Mouse (Mus musculus) hindbrain, embryonic 11.5 days (tissue): ENCODE data around the gene Mgat5. TPM values are rescaled to one million over a fixed set of nuclear protein-coding genes. Genes with fewer than 3 reads are reported as not detected.
A peak's percentile ranks its signal among the peaks of the same experiment; 100 is the strongest.

ENCODE experiments used
- ATAC-seq: fragments of 200-750 bp; cut with Nextera tagmentation; 2 replicates; pipeline ENCODE4 v1.8.0; 2017; ENCODE audit warnings: mild to moderate bottlenecking, moderate TSS enrichment, moderate library complexity; ENCODE audit not compliant: low FRiP score
- DNase-seq: peaks from one replicate; pipeline ENCODE4 v3.0.0-alpha.2; 2015; ENCODE audit warnings: low spot score
- H3K27ac ChIP-seq: fragments of 300-500 bp; sonication (generic); 2 replicates; pipeline ENCODE4 v1.5.1; 2014; ENCODE audit warnings: mild to moderate bottlenecking, low read depth, low read length
- H3K27me3 ChIP-seq: fragments of 300-500 bp; sonication (generic); 2 replicates; pipeline ENCODE4 v1.6.1; 2014; ENCODE audit warnings: mild to moderate bottlenecking, low read length, moderate library complexity, mixed read lengths; ENCODE audit not compliant: control insufficient read depth, insufficient read depth
- H3K36me3 ChIP-seq: fragments of 300-500 bp; sonication (generic); 2 replicates; pipeline ENCODE4 v1.6.1; 2014; ENCODE audit warnings: mild to moderate bottlenecking, low read length, moderate library complexity, mixed read lengths; ENCODE audit not compliant: control insufficient read depth, insufficient read depth
- H3K4me1 ChIP-seq: fragments of 300-500 bp; sonication (generic); replicated peaks from 2 replicates; pipeline ENCODE4 v1.6.1; 2014; ENCODE audit warnings: low read length, mixed read lengths; ENCODE audit not compliant: control insufficient read depth, insufficient read depth
- H3K4me2 ChIP-seq: fragments of 300-500 bp; sonication (generic); replicated peaks from 2 replicates; pipeline ENCODE4 v1.6.1; 2014; ENCODE audit warnings: mild to moderate bottlenecking, low read depth, low read length
- H3K4me3 ChIP-seq: fragments of 300-500 bp; sonication (generic); 2 replicates; pipeline ENCODE4 v1.5.1; 2014; ENCODE audit warnings: low read depth, low read length
- H3K9ac ChIP-seq: fragments of 300-500 bp; sonication (generic); 2 replicates; pipeline ENCODE4 v1.6.1; 2014; ENCODE audit warnings: low read depth, low read length
- H3K9me3 ChIP-seq: fragments of 300-500 bp; sonication (generic); 2 replicates; pipeline ENCODE4 v1.6.1; 2016; ENCODE audit warnings: low read length; ENCODE audit not compliant: control insufficient read depth
- WGBS: fragments of 180-500 bp; shearing (Covaris S2); extraction: QIAGEN DNeasy Blood & Tissue Kit; methylation state at CpG from one replicate; pipeline ENCODE4 v1.1.7; 2014; 5-methylcytosine and 5-hydroxymethylcytosine counted together
- polyA plus RNA-seq: library from polyadenylated mRNA; unstranded; fragments of >200 nt; fragmentation: Nextera tagmentation; extraction: Ambion mirVana; gene quantifications from 2 replicates; pipeline ENCODE4 v1.2.1, GENCODE M21; 2014

Gene Mgat5
- polyA plus RNA-seq, 1 experiment from 2014 or later: 11.5 TPM

GRCm38 (mm10) chr1:127396569-127397349 is 191.9 kb downstream of the Mgat5 start:
- Histone ChIP-seq H3K9ac (no peak overlapping the region), H3K27ac (no peak overlapping the region), H3K9me3 (no peaks in the 10 kb centered on the region), H3K4me3 (no peak overlapping the region), H3K27me3 (no peaks in the 10 kb centered on the region), H3K36me3 (no peaks in the 10 kb centered on the region), H3K4me2 (no peak overlapping the region), H3K4me1 (no peaks in the 10 kb centered on the region; the same call in 1 of the 2 replicates)
- WGBS: 79% methylated on average over 12 of the region's 12 CpGs
- no peak for DNase-seq
- no peak for ATAC-seq

GRCm38 (mm10) chr1:127397396-127397795 is 192.6 kb downstream of the Mgat5 start:
- ATAC-seq (no peak), DNase-seq (no peak)
- H3K4me1 ChIP-seq: no peaks in the 10 kb centered on the region; the same call in 1 of the 2 replicates
- no peak overlapping the region for H3K9ac ChIP-seq
- no peaks in the 10 kb centered on the region for H3K9me3 ChIP-seq
- 77% methylated on average over 13 of the region's 13 CpGs for WGBS
- H3K27me3 ChIP-seq: no peaks in the 10 kb centered on the region
- no peak overlapping the region for H3K27ac ChIP-seq
- no peak overlapping the region for H3K4me2 ChIP-seq
- no peak overlapping the region for H3K4me3 ChIP-seq
- H3K36me3 ChIP-seq: no peaks in the 10 kb centered on the region

- DNase-seq (no peak), ATAC-seq (no peak)
- no peak overlapping the region for H3K4me3 ChIP-seq
- H3K27ac ChIP-seq: no peak overlapping the region
- no peaks in the 10 kb centered on the region for H3K36me3 ChIP-seq
- no peaks in the 10 kb centered on the region for H3K27me3 ChIP-seq
- H3K4me1 ChIP-seq: no peaks in the 10 kb centered on the region; the same call in 1 of the 2 replicates
- no peak overlapping the region for H3K4me2 ChIP-seq
- H3K9me3 ChIP-seq: no peaks in the 10 kb centered on the region
- 91% methylated on average over 5 of the region's 5 CpGs for WGBS
- no peak overlapping the region for H3K9ac ChIP-seq
These were observed 193.4 kb downstream of the Mgat5 start for GRCm38 (mm10) chr1:127398186-127398585.

- H3K4me1 ChIP-seq: no peaks in the 10 kb centered on the region; the same call in 1 of the 2 replicates
- WGBS: 37% methylated on average over 2 of the region's 2 CpGs
- H3K27ac ChIP-seq: no peak overlapping the region
- no peak overlapping the region for H3K4me2 ChIP-seq
- ATAC-seq: no peak
- H3K27me3 ChIP-seq: no peaks in the 10 kb centered on the region
- no peaks in the 10 kb centered on the region for H3K9me3 ChIP-seq
- no peak overlapping the region for H3K9ac ChIP-seq
- no peak for DNase-seq
- no peaks in the 10 kb centered on the region for H3K36me3 ChIP-seq
- no peak overlapping the region for H3K4me3 ChIP-seq
These were observed 195.4 kb downstream of the Mgat5 start for GRCm38 (mm10) chr1:127400198-127400597.

- no peak for ATAC-seq
- no peaks in the 10 kb centered on the region for H3K9me3 ChIP-seq
These were observed 195.9 kb downstream of the Mgat5 start for GRCm38 (mm10) chr1:127400666-127401065.

GRCm38 (mm10) chr1:127404655-127405054 is 199.8 kb downstream of the Mgat5 start:
- no peaks in the 10 kb centered on the region for H3K36me3 ChIP-seq
- ATAC-seq: no peak
- DNase-seq: no peak
- no peak overlapping the region for H3K9ac ChIP-seq
- WGBS: 42% methylated on average over 3 of the region's 3 CpGs
- no peak overlapping the region for H3K4me3 ChIP-seq
- no peaks in the 10 kb centered on the region for H3K27me3 ChIP-seq
- no peak overlapping the region for H3K4me2 ChIP-seq
- no peak overlapping the region for H3K27ac ChIP-seq
- no peaks in the 10 kb centered on the region; the same call in 1 of the 2 replicates for H3K4me1 ChIP-seq
- H3K9me3 ChIP-seq: no peaks in the 10 kb centered on the region

More at GRCm38 (mm10) chr1:127400666-127401065, 195.9 kb downstream of the Mgat5 start:
- Histone ChIP-seq H3K4me3 (no peak overlapping the region), H3K9ac (no peak overlapping the region), H3K27me3 (no peaks in the 10 kb centered on the region), H3K4me2 (no peak overlapping the region), H3K36me3 (no peaks in the 10 kb centered on the region), H3K4me1 (no peaks in the 10 kb centered on the region; the same call in 1 of the 2 replicates), H3K27ac (no peak overlapping the region)
- no peak for DNase-seq
- 32% methylated on average over 6 of the region's 6 CpGs for WGBS

- DNase-seq (no peak), ATAC-seq (peak; percentile 51; the same call in 1 of the 2 replicates)
- no peaks in the 10 kb centered on the region for H3K27me3 ChIP-seq
- no peak overlapping the region for H3K9ac ChIP-seq
- 61% methylated on average over 2 of the region's 2 CpGs for WGBS
- no peaks in the 10 kb centered on the region for H3K9me3 ChIP-seq
- no peaks in the 10 kb centered on the region for H3K4me1 ChIP-seq
- no peaks in the 10 kb centered on the region for H3K36me3 ChIP-seq
- H3K4me3 ChIP-seq: no peak overlapping the region
- H3K4me2 ChIP-seq: no peak overlapping the region
- no peak overlapping the region for H3K27ac ChIP-seq
These were observed 204.2 kb downstream of the Mgat5 start for GRCm38 (mm10) chr1:127408957-127409423.

- Histone ChIP-seq H3K4me2 (no peak overlapping the region), H3K36me3 (no peaks in the 10 kb centered on the region), H3K9ac (no peak overlapping the region), H3K4me3 (no peak overlapping the region), H3K9me3 (no peaks in the 10 kb centered on the region), H3K4me1 (no peaks in the 10 kb centered on the region), H3K27me3 (no peaks in the 10 kb centered on the region), H3K27ac (no peak overlapping the region)
- DNase-seq (no peak), ATAC-seq (peak; percentile 34; the same call in 1 of the 2 replicates)
- 48% methylated on average over 5 of the region's 5 CpGs for WGBS
These were observed 204.7 kb downstream of the Mgat5 start for GRCm38 (mm10) chr1:127409512-127409911.

- Histone ChIP-seq H3K27me3 (no peaks in the 10 kb centered on the region), H3K4me1 (no peaks in the 10 kb centered on the region), H3K4me2 (no peak overlapping the region), H3K4me3 (no peak overlapping the region), H3K9me3 (no peaks in the 10 kb centered on the region), H3K9ac (no peak overlapping the region), H3K27ac (no peak overlapping the region), H3K36me3 (no peaks in the 10 kb centered on the region)
- DNase-seq (no peak), ATAC-seq (no peak)
- 52% methylated on average over 7 of the region's 7 CpGs for WGBS
These were observed 209.7 kb downstream of the Mgat5 start for GRCm38 (mm10) chr1:127414500-127414899.
